Mouse (Mus musculus): ENCODE measurements around the gene Gm4513. TPM values are rescaled to one million over a fixed set of nuclear protein-coding genes. Genes with fewer than 3 reads are reported as not detected.
"Not testable (repeated sequence)": the region's sequence is repeated elsewhere in the genome, so short reads cannot be mapped to it uniquely, and the experiment has no call there.

The Gm4513 gene
- not detected for total RNA-seq (2021)
- long read RNA-seq, experiment 1 = 0 reads
- long read RNA-seq, experiment 2 = 0 reads

- not testable (repeated sequence) for DNase-seq (ENCODE audit: low spot score)
Measured at GRCm38 (mm10) chr7:20598921-20599320, at the start of gene Gm4513. Gene Gm4513 (minus strand): TSS chr7:20599021.

DNA sequence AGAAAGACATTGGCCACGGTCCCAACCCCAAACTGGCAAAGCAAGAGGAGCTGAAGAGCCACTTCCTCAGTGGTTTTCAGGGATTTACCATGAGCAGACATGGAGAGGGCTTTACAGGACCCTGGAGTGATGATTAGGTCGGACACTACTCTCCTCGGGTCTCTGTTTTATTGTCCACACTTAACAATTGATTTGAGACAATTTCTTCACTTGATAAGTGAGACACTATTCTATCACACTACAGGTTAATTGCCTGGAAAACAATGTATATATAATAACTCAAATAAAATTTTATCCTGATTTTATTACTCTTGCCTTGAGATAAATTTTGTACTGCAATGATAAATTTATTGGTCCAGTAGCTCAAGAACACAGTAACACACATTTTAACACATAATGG lies 22.7 kb downstream of the Gm4513 start, which contains the start of gene Gm4141:
TSS of gene Gm4141 (minus strand) at position 101 of the 400 bp plus-strand sequence.
- not testable (repeated sequence) for DNase-seq (ENCODE audit: low spot score)

DNA sequence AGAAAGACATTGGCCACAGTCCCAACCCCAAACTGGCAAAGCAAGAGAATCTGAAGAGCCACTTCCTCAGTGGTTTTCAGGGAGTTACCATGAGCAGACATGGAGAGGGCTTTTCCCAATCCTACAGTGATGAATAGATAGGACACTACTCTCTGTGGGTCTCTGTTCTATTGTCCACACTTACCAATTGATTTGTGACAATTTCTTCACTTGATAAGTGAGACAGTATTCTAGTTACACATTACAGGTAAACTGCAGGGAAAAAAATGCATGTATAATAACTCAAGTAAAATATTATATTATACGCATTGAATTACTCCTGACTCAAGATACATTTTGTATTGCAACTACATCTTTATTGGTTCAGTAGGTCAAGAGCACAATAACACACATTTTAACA lies 53.2 kb downstream of the Gm4513 start, which contains the start of gene Gm5726:
TSS of gene Gm5726 (minus strand) at position 101 of the 400 bp plus-strand sequence.
- not testable (repeated sequence) for DNase-seq (ENCODE audit: low spot score)

Other genes with a start within 250 kb of the Gm4513 start
- not detected for gene Gm5728, start 223.6 kb downstream of the Gm4513 start, total RNA-seq (2021)
- not detected for gene Vmn1r100, start 181.1 kb downstream of the Gm4513 start, total RNA-seq (2021)
- gene Vmn1r101, start 156.4 kb downstream of the Gm4513 start, total RNA-seq (2021) = not detected
- not detected for gene Gm10670, start 124.1 kb downstream of the Gm4513 start, total RNA-seq (2021)
- not detected for gene Vmn1r103, start 88.5 kb downstream of the Gm4513 start, total RNA-seq (2021)
- gene Vmn1r104, start 65.2 kb downstream of the Gm4513 start, total RNA-seq (2021) = not detected
- gene Gm5726, start 53.3 kb downstream of the Gm4513 start, total RNA-seq (2021) = not detected
- not detected for gene Gm4141, start 22.8 kb downstream of the Gm4513 start, total RNA-seq (2021)
- gene Vmn1r107, start 69.9 kb upstream of the Gm4513 start, total RNA-seq (2021) = not detected
- gene Vmn1r111, start 104.2 kb upstream of the Gm4513 start, total RNA-seq (2021) = not detected
- gene Gm10668, start 131.6 kb upstream of the Gm4513 start, total RNA-seq (2021) = not detected
- gene Vmn1r112, start 172.2 kb upstream of the Gm4513 start, total RNA-seq (2021) = not detected
- not detected for gene Vmn1r113, start 188.3 kb upstream of the Gm4513 start, total RNA-seq (2021)
- gene Vmn1r114, start 213.2 kb upstream of the Gm4513 start, total RNA-seq (2021) = not detected
- gene Vmn1r115, start 246.0 kb upstream of the Gm4513 start, total RNA-seq (2021) = not detected